Mouse (Mus musculus): ENCODE data around the gene Arhgap21.

DNA sequence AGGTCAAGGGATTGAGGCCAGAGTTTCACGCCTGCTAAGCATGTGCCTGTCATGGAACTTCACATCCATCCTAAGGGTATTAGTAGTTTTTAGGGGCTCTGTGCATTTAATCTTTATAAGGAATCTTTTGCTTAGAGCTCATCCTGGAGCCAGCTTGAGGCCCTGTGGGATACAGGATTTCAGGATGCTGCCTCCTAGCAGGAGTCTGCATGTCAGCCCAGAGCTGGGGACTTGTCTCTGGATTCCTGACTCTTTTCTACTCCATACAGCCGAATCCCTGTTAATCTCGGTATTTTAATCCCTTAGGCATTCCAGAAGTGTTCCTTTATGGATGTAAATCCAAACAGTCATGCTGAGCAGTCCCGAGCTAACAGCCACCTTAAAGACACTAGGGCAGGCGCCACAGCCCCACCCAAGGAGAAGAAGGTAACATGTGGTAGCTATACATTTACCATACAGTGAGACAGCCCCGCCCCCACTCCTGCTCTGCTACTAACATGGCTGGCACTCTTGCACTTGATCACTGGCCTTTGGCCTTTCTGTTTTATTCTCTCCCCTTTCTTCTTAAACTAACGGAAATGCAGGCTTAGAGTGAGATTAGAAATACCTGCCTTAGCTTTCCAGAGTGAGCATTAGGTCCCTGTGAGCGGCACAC is 167.3 kb downstream of the Arhgap21 start:
- TF ChIP-seq CTCF (IDR thresholded peaks at IDR 0.05) (no peak), POLR2A (IDR thresholded peaks at IDR 0.05; ENCODE audit: insufficient read depth, low read depth, low read length) (no peak)
